Mouse (Mus musculus) embryonic facial prominence, embryonic 15.5 days (tissue): Measurements from ENCODE around the gene Adh7. TPM values are rescaled to one million over a fixed set of nuclear protein-coding genes. Genes with fewer than 3 reads are reported as not detected.

ENCODE experiments used
- polyA plus RNA-seq: library from polyadenylated mRNA; unstranded; fragments of >200 nt; fragmentation: Nextera tagmentation; extraction: Ambion mirVana; gene quantifications from 2 replicates; pipeline ENCODE4 v1.2.1, GENCODE M21; 2015

The Adh7 gene
- polyA plus RNA-seq, 1 experiment from 2014 or later: 8.1 TPM

Other genes starting within 250 kb of the Adh7 start
- 11.5 and 15.9 TPM in 2 replicates for gene Dapp1, start 236.2 kb upstream of the Adh7 start, polyA plus RNA-seq
- 1.9 and 2.8 TPM in 2 replicates for gene 1110002E22Rik, start 152.7 kb upstream of the Adh7 start, polyA plus RNA-seq
- gene Gm5105, start 150.4 kb upstream of the Adh7 start, polyA plus RNA-seq: 0.17 and 0.35 TPM in 2 replicates
- 7.7 and 10.8 TPM in 2 replicates for gene Trmt10a, start 74.3 kb upstream of the Adh7 start, polyA plus RNA-seq
- gene Mttp, start 72.8 kb upstream of the Adh7 start, polyA plus RNA-seq: 7.9 and 8.7 TPM in 2 replicates
- gene 4930579F01Rik, start 23.9 kb upstream of the Adh7 start, polyA plus RNA-seq: 0.12 and 0.36 TPM in 2 replicates
- 30.5 and 31.6 TPM in 2 replicates for gene Adh1, start 43.2 kb downstream of the Adh7 start, polyA plus RNA-seq
- 0.40 TPM in 1 of 2 replicates, not detected in the other for gene Adh6a, start 95.5 kb downstream of the Adh7 start, polyA plus RNA-seq
- 1.2 and 1.3 TPM in 2 replicates for gene Adh6b, start 124.0 kb downstream of the Adh7 start, polyA plus RNA-seq
- not detected in 2 replicates for gene Adh4, start 197.7 kb downstream of the Adh7 start, polyA plus RNA-seq
- 157 and 161 TPM in 2 replicates for gene Adh5, start 225.3 kb downstream of the Adh7 start, polyA plus RNA-seq